Mouse (Mus musculus): ENCODE data around the gene Gabrg3. TPM values are rescaled to one million over a fixed set of nuclear protein-coding genes. Genes with fewer than 3 reads are reported as not detected.

Gabrg3 gene
- total RNA-seq (2021) (not detected), polyA plus RNA-seq (2012; rRNA removed) (under 0.01 and 0.41 TPM in 2 replicates)
- long read RNA-seq, result 0 reads

DNA sequence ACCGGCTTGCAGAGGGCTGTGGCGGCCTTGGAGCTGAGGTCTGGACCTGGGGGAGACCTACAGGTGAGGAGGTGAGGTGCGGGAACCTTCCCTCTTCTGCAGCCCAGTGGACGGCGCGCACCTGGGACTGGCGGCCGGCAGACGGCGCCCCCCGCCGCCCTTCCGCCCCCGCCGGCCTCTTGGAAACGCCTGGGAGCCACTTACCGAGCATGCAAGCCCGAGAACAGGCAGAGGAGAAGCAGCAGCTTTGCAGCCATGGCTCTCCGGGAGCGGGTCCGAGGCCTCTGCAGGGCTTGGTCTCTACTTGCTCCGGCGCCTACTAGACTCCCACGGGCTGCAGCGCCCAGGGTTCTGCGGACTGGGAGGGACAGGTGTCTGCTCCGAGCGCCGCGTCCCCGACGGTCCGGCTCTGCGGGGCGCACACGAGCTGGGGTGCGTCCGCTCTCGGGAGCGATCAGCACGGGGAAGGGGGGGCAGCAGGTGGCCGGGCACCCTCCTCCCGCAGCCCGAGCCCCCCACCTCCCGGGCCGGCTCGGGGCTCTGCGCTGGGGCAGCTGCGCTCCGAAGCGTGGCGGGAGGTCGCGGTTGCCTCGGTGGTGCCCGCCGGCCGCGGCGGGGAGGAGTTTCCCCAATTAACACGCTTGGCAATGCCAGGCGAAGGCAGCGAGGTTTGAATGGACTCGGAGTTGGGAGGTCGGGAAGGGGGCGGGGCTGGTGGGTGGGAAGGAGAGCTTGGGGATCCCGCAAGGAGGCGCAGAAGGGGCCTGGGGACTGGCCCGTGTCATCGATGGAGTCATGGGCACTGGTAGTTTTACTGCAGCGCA, at the start of gene Gabrg3:
Gabrg3 (minus strand) TSS at position 672 of the 824 bp plus-strand sequence.
- Histone ChIP-seq H3K9ac (ENCODE audit: low read depth, low read length) (peak within 1 kb of the TSS; percentile 35; the same call in 1 of the 2 replicates), H3K27me3 (ENCODE audit: control insufficient read depth, insufficient read depth, low read length) (no peaks in the 10 kb centered on the region), H3K36me3 (ENCODE audit: control insufficient read depth, insufficient read depth, low read length) (no peaks in the 10 kb centered on the region), H3K27ac (no peak within 1 kb of the TSS), H3K79me2 (replicated peaks; ENCODE audit: control insufficient read depth, insufficient read depth, low read length) (no peaks in the 10 kb centered on the region), H3K4me1 (ENCODE audit: control insufficient read depth, insufficient read depth, low read length) (no peaks in the 10 kb centered on the region), H3K4me3 (peak within 1 kb of the TSS; percentile 20; the same call in 1 of the 2 replicates)
- WGBS, result 2% methylated on average over 65 of the region's 71 CpGs
- intact Hi-C loops (cut with DNase I), result loop anchor here (10.0 kb wide), 1 partner anchor 312 kb away; no protein-coding TSS in a partner anchor
- TF ChIP-seq POLR2A (IDR thresholded peaks at IDR 0.05; ENCODE audit: insufficient read depth, low read depth, low read length), result no peak
- no peak for TF ChIP-seq EP300 (IDR thresholded peaks at IDR 0.05; ENCODE audit: insufficient read depth, low read depth, low read length)
- TF ChIP-seq CTCF (IDR thresholded peaks at IDR 0.05), result no peak
- DNase-seq, result peak in 1 of 2 experiments; percentile 16

- H3K36me3 ChIP-seq (ENCODE audit: control insufficient read depth, insufficient read depth, low read length), result no peaks in the 10 kb centered on the region
Observed at GRCm38 (mm10) chr7:57422675-57423074, 35.7 kb upstream of the Gabrg3 start.

DNA sequence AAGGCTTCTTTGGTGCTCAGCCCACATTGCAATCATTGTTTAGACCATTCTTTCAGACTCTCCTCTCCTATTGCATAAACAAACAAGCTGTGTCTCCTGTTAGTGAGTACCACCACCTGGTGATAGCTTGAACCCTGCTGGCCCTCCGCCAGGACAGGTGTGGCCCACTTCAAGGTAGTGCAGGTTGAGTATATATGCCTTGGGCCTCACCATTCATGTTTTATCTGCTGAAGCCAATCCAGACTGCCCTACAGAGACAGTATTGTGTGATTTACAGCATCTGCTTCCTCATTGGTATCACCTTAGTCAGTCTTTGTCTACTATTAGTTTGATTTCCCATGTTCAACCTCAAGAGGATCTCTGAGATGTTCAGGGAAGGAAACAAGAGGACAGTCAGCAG, 34.1 kb upstream of the Gabrg3 start:
- intact Hi-C loops (cut with DNase I), result no loop called here
- no peak for TF ChIP-seq CTCF (IDR thresholded peaks at IDR 0.05)

More at GRCm38 (mm10) chr7:57422675-57423074, 35.7 kb upstream of the Gabrg3 start:
- no peaks in the 10 kb centered on the region for H3K27me3 ChIP-seq (ENCODE audit: control insufficient read depth, insufficient read depth, low read length)
- intact Hi-C loops (cut with DNase I), result no loop called here
- no peak for TF ChIP-seq EP300 (IDR thresholded peaks at IDR 0.05; ENCODE audit: insufficient read depth, low read depth, low read length)
- TF ChIP-seq POLR2A (IDR thresholded peaks at IDR 0.05; ENCODE audit: insufficient read depth, low read depth, low read length), result no peak
- no peak for TF ChIP-seq CTCF (IDR thresholded peaks at IDR 0.05)
- no peak overlapping the region for H3K9ac ChIP-seq (ENCODE audit: low read depth, low read length)
- 58% methylated on average over 1 of the region's 1 CpGs for WGBS
- no peak overlapping the region for H3K27ac ChIP-seq
- no peak overlapping the region for H3K4me3 ChIP-seq
- DNase-seq, result no peak
- no peaks in the 10 kb centered on the region for H3K4me1 ChIP-seq (ENCODE audit: control insufficient read depth, insufficient read depth, low read length)
- no peaks in the 10 kb centered on the region for H3K79me2 ChIP-seq (replicated peaks; ENCODE audit: control insufficient read depth, insufficient read depth, low read length)

DNA sequence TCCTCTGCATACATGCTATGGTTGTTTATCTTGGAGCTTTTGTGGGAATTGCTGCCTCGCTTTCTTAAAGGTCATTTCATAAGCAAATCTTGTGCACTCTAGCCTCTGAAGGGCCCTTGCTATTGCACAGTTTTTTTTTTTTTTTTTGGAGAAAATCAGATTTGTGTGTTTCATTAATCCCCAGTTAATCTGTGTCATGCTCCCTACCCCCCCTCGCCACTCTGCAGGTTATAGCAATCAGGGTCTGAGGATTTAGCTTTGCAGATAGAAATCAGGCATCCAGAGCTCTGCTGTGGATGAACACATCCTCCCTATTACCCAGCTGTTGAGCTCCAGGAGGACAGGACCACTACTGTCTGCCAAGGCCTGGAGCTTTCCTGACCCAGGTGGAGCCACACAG, 32.4 kb upstream of the Gabrg3 start, which contains the start of gene Gabrb3:
Gabrb3 (plus strand) TSS at position 301 of the 400 bp plus-strand sequence.
- H3K27ac ChIP-seq, result no peak within 1 kb of the TSS
- no peaks in the 10 kb centered on the region for H3K79me2 ChIP-seq (replicated peaks; ENCODE audit: control insufficient read depth, insufficient read depth, low read length)
- H3K4me3 ChIP-seq, result no peak within 1 kb of the TSS
- no peaks in the 10 kb centered on the region for H3K4me1 ChIP-seq (ENCODE audit: control insufficient read depth, insufficient read depth, low read length)
- H3K9ac ChIP-seq (ENCODE audit: low read depth, low read length), result no peak within 1 kb of the TSS
- intact Hi-C loops (cut with DNase I), result no loop called here
- no peak for DNase-seq
- TF ChIP-seq POLR2A (IDR thresholded peaks at IDR 0.05; ENCODE audit: insufficient read depth, low read depth, low read length) (no peak), EP300 (IDR thresholded peaks at IDR 0.05; ENCODE audit: insufficient read depth, low read depth, low read length) (no peak), CTCF (IDR thresholded peaks at IDR 0.05) (no peak)
- 74% methylated on average over 2 of the region's 2 CpGs for WGBS
- no peaks in the 10 kb centered on the region for H3K36me3 ChIP-seq (ENCODE audit: control insufficient read depth, insufficient read depth, low read length)
- H3K27me3 ChIP-seq (ENCODE audit: control insufficient read depth, insufficient read depth, low read length), result no peaks in the 10 kb centered on the region

More for the DNA sequence above, 34.1 kb upstream of the Gabrg3 start:
- DNase-seq, result no peak
- Histone ChIP-seq H3K9ac (ENCODE audit: low read depth, low read length) (no peak overlapping the region), H3K36me3 (ENCODE audit: control insufficient read depth, insufficient read depth, low read length) (no peaks in the 10 kb centered on the region), H3K4me3 (no peak overlapping the region), H3K27ac (no peak overlapping the region), H3K27me3 (ENCODE audit: control insufficient read depth, insufficient read depth, low read length) (no peaks in the 10 kb centered on the region), H3K79me2 (replicated peaks; ENCODE audit: control insufficient read depth, insufficient read depth, low read length) (no peaks in the 10 kb centered on the region), H3K4me1 (ENCODE audit: control insufficient read depth, insufficient read depth, low read length) (no peaks in the 10 kb centered on the region)
- WGBS, result 62% methylated on average over 1 of the region's 1 CpGs

GRCm38 (mm10) chr7:57412896-57413295, 25.9 kb upstream of the Gabrg3 start:
- TF ChIP-seq EP300 (IDR thresholded peaks at IDR 0.05; ENCODE audit: insufficient read depth, low read depth, low read length), result no peak
- no peak for TF ChIP-seq POLR2A (IDR thresholded peaks at IDR 0.05; ENCODE audit: insufficient read depth, low read depth, low read length)
- no peak for TF ChIP-seq CTCF (IDR thresholded peaks at IDR 0.05)
- intact Hi-C loops (cut with DNase I), result no loop called here
- no peaks in the 10 kb centered on the region for H3K27me3 ChIP-seq (ENCODE audit: control insufficient read depth, insufficient read depth, low read length)
- H3K36me3 ChIP-seq (ENCODE audit: control insufficient read depth, insufficient read depth, low read length), result no peaks in the 10 kb centered on the region
- 27% methylated on average over 1 of the region's 1 CpGs for WGBS
- H3K9ac ChIP-seq (ENCODE audit: low read depth, low read length), result no peak overlapping the region
- no peak overlapping the region for H3K4me3 ChIP-seq
- no peaks in the 10 kb centered on the region for H3K79me2 ChIP-seq (replicated peaks; ENCODE audit: control insufficient read depth, insufficient read depth, low read length)
- no peak overlapping the region for H3K27ac ChIP-seq
- H3K4me1 ChIP-seq (ENCODE audit: control insufficient read depth, insufficient read depth, low read length), result no peaks in the 10 kb centered on the region
- DNase-seq, result no peak

DNA sequence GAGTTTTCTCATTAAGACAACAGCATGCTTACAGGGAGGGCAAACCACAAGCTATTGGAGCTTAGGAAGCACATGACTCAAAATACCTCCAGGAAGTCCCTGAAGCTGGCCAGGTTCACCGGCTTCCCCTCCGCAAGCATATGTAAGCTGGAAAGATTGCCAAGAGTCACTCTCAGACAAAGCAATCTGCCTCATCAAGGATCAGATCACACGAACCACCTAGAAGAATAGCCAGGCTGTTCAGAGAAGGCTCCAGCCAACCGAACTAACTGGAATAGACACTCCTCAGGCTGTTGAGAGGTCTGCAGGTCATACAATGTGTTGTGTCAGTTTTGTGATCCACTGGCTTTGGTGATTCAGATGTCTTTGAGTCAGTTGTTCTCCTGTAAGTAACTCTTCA, 24.2 kb upstream of the Gabrg3 start:
- Histone ChIP-seq H3K27me3 (ENCODE audit: control insufficient read depth, insufficient read depth, low read length) (no peaks in the 10 kb centered on the region), H3K4me1 (ENCODE audit: control insufficient read depth, insufficient read depth, low read length) (no peaks in the 10 kb centered on the region), H3K9ac (ENCODE audit: low read depth, low read length) (no peak overlapping the region), H3K27ac (no peak overlapping the region), H3K4me3 (no peak overlapping the region), H3K79me2 (replicated peaks; ENCODE audit: control insufficient read depth, insufficient read depth, low read length) (no peaks in the 10 kb centered on the region), H3K36me3 (ENCODE audit: control insufficient read depth, insufficient read depth, low read length) (no peaks in the 10 kb centered on the region)
- 71% methylated on average over 4 of the region's 4 CpGs for WGBS
- intact Hi-C loops (cut with DNase I), result no loop called here
- DNase-seq, result no peak
- TF ChIP-seq CTCF (IDR thresholded peaks at IDR 0.05) (no peak), EP300 (IDR thresholded peaks at IDR 0.05; ENCODE audit: insufficient read depth, low read depth, low read length) (no peak), POLR2A (IDR thresholded peaks at IDR 0.05; ENCODE audit: insufficient read depth, low read depth, low read length) (no peak)
